Mouse (Mus musculus) C2C12 (cell line): ENCODE measurements around the gene Vax2.
A peak's percentile ranks its signal among the peaks of the same experiment; 100 is the strongest.

Experiments
- CEBPB ChIP-seq: IDR thresholded peaks from one replicate; pipeline ENCODE4 v1.6.1; 2011; ENCODE audit warnings: low read depth, mild to moderate bottlenecking, control low read depth, moderate library complexity
- CTCF ChIP-seq: IDR thresholded peaks from one replicate; pipeline ENCODE4 v1.5.1; 2011; ENCODE audit not compliant: control insufficient read depth, insufficient read depth, insufficient read length
- MAX ChIP-seq: IDR thresholded peaks from one replicate; pipeline ENCODE4 v1.6.1; 2011; ENCODE audit warnings: mild to moderate bottlenecking, control low read depth

DNA sequence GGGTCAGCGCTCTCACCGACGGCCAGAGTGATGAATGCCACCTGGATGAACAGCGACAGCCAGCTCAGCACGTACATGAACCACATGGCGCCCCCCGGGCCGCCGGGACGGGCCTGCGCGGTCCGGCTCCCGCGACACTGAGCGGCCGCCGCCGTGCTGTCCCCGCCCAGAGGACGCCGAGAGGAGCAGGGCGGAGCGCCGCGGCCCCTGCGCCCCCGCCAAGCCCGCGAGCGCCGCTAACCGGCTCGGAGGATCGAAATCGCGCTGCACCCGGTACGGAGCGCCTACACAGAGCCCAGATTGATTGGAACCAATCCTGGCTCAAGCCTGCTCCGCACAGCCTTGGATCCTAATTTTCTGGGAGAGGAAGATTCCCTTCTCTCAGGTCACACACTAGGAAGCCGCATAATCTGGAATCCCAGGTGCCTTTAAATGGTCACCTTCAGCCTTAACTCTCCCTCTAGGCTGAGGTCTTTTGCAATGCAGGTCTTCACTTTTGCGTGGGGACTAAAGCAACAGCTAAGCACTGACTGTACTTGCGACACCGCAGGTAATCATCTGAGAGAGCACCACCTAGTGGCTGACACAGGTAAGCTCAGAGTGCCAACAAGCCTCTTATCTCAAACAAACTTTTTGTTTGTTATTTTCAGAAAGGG, 64.7 kb downstream of the Vax2 start, which contains the start of gene Tex261:
- TF ChIP-seq CTCF = peak; percentile 93
- TF ChIP-seq MAX = peak; percentile 28
- TF ChIP-seq CEBPB = peak; percentile 80
